Mouse (Mus musculus) liver, embryonic 16.5 days (tissue): Measurements from ENCODE around the gene Usp44. TPM values are rescaled to one million over a fixed set of nuclear protein-coding genes. Genes with fewer than 3 reads are reported as not detected.

Source experiments
- ATAC-seq: fragments of 200-750 bp; cut with Nextera tagmentation; 2 replicates; pipeline ENCODE4 v1.8.0; 2017; ENCODE audit warnings: low read depth, mild to moderate bottlenecking, moderate number of reproducible peaks, moderate library complexity
- H3K27ac ChIP-seq: fragments of 300-500 bp; sonication (generic); 2 replicates; pipeline ENCODE4 v1.5.1; 2014; ENCODE audit warnings: mild to moderate bottlenecking, low read length
- H3K27me3 ChIP-seq: fragments of 300-500 bp; sonication (generic); 2 replicates; pipeline ENCODE4 v1.6.1; 2014; ENCODE audit warnings: low read depth, low read length, mixed read lengths; ENCODE audit not compliant: control insufficient read depth, insufficient read depth
- H3K36me3 ChIP-seq: fragments of 300-500 bp; sonication (generic); 2 replicates; pipeline ENCODE4 v1.6.1; 2014; ENCODE audit warnings: mild to moderate bottlenecking; ENCODE audit not compliant: control insufficient read depth, insufficient read depth
- H3K4me1 ChIP-seq: fragments of 300-500 bp; sonication (generic); 2 replicates; pipeline ENCODE4 v1.6.1; 2014; ENCODE audit warnings: low read depth, low read length, mixed read lengths; ENCODE audit not compliant: control insufficient read depth
- H3K4me2 ChIP-seq: fragments of 300-500 bp; sonication (generic); 2 replicates; pipeline ENCODE4 v1.6.1; 2014; ENCODE audit warnings: low read depth, low read length, mixed read lengths
- H3K4me3 ChIP-seq: fragments of 300-500 bp; sonication (generic); 2 replicates; pipeline ENCODE4 v1.5.1; 2014; ENCODE audit warnings: low read depth, mild to moderate bottlenecking, low read length
- H3K9ac ChIP-seq: fragments of 300-500 bp; sonication (generic); 2 replicates; pipeline ENCODE4 v1.6.1; 2014; ENCODE audit warnings: low read depth, low read length
- H3K9me3 ChIP-seq: fragments of 300-500 bp; sonication (generic); replicated peaks from 2 replicates; pipeline ENCODE4 v1.6.1; 2016; ENCODE audit warnings: low read length; ENCODE audit not compliant: control insufficient read depth
- WGBS: fragments of 180-500 bp; shearing (Covaris S2); extraction: QIAGEN DNeasy Blood & Tissue Kit; methylation state at CpG from one replicate; pipeline ENCODE4 v1.1.7; 2014; ENCODE audit not compliant: insufficient replicate concordance; 5-methylcytosine and 5-hydroxymethylcytosine counted together
- polyA plus RNA-seq: library from polyadenylated mRNA; unstranded; fragments of >200 nt; fragmentation: Nextera tagmentation; extraction: Ambion mirVana; gene quantifications from 2 replicates; pipeline ENCODE4 v1.2.1, GENCODE M21; 2015

Usp44 gene
- polyA plus RNA-seq, 1 experiment from 2014 or later: 0.87 TPM

DNA sequence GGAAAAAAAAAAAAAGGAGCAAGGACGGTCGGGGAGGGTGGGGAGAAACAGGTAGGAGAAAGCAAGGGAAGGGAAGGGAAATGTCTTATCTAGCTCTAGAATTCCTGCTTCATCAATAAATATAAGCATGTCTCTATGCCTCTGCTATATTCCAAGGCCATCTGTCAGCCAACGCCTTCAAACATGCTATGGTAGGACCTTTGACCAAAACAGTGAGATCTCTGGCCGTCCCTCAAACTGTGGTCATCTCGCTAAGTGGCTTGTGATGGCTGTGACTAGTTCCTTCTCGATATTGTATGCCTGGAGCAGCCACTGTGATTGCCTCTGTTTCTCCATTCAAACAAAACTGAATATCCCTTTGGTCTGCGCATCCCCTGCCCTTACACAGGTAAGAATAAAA lies 19.3 kb upstream of the Usp44 start:
- no peak overlapping the region for H3K4me2 ChIP-seq
- H3K36me3 ChIP-seq: no peaks in the 10 kb centered on the region
- ATAC-seq: no peak
- H3K27ac ChIP-seq: no peak overlapping the region
- no peaks in the 10 kb centered on the region; the same call in 1 of the 2 replicates for H3K27me3 ChIP-seq
- H3K4me3 ChIP-seq: no peak overlapping the region
- no peaks in the 10 kb centered on the region for H3K4me1 ChIP-seq
- H3K9me3 ChIP-seq: no peaks in the 10 kb centered on the region
- no peak overlapping the region for H3K9ac ChIP-seq
- WGBS: 63% methylated on average over 7 of the region's 7 CpGs

DNA sequence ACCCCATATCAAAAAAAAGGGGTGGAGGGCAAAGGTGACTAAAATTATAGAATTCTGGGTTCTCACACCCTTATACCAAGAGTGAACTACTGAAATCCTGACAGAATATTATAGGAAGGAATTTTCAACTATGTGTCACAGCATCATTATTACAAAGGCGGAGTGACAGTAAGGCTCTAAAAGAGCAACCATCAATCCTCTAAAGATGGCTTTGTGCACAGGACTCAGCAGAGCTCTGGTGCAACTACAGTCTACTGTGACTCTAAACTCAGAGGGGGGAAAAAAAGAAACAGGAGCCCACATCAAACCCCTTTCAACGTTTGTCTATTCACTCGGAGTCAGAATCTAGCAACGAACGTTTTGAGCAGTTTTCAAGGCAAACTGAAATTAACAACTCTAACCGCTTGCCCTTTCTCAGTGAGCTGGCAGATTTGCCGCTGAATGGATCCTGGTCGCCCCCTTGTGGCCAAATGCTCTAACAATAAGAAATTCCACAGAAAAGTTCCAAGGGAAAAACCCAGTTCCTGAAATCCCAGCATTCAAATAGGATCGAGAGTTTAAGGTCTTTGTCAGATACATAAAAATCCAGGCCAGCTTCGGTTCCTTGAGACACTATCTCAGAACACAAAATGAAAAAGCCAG lies 18.5 kb upstream of the Usp44 start:
- WGBS: 10% methylated on average over 10 of the region's 10 CpGs
- ATAC-seq: no peak
- H3K4me1 ChIP-seq: no peaks in the 10 kb centered on the region
- no peaks in the 10 kb centered on the region for H3K9me3 ChIP-seq
- no peak overlapping the region for H3K27ac ChIP-seq
- H3K27me3 ChIP-seq: no peaks in the 10 kb centered on the region; the same call in 1 of the 2 replicates
- no peak overlapping the region for H3K9ac ChIP-seq
- H3K36me3 ChIP-seq: no peaks in the 10 kb centered on the region
- no peak overlapping the region for H3K4me3 ChIP-seq
- H3K4me2 ChIP-seq: no peak overlapping the region

DNA sequence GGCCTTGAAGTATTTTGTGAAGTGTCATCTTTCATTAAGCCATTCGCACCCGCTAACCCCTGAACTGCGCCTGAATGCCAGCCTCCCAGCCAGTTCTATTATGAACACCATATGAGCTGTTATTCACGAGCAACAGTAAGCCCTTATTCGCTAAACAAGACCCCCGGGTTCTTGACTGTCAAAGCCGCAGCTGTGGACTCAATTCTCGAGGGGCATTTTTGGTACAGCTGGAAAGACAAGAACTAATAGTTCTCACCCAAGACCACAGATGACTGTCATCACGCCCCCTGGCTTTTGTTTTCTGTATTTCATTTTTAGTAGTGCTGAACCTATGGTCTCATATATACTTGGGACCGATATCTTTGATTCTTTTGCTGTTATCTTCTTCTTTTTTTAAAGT lies 17.6 kb upstream of the Usp44 start:
- no peak for ATAC-seq
- Histone ChIP-seq H3K4me3 (no peak overlapping the region), H3K9ac (no peak overlapping the region), H3K4me2 (no peak overlapping the region), H3K4me1 (peaks cover under 1% of the 10 kb centered on the region; the same call in 1 of the 2 replicates), H3K27ac (no peak overlapping the region), H3K27me3 (no peaks in the 10 kb centered on the region; the same call in 1 of the 2 replicates), H3K36me3 (no peaks in the 10 kb centered on the region), H3K9me3 (no peaks in the 10 kb centered on the region)
- WGBS: 70% methylated on average over 10 of the region's 10 CpGs

DNA sequence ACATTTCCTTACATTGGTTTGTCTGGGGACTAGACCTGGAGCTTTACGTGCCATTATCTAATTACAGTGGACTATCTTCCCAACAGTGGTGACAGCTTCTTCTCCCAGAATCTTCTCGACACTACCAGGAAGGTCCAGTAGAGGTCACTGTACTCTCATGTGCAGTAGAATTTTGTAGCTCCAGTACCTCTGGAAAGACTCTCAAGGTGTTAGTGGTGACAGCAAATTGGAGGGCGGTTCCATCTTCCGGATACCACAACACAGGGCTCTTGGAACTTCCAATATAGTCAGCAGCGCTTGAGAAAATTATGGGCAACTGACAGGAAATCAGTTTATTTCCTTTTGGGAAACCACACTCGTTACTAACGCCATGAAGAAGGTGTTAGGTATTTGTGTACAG lies 12.7 kb upstream of the Usp44 start:
- Histone ChIP-seq H3K36me3 (no peaks in the 10 kb centered on the region), H3K4me1 (peaks cover 3% of the 10 kb centered on the region; the same call in 1 of the 2 replicates), H3K4me2 (no peak overlapping the region), H3K4me3 (no peak overlapping the region), H3K9ac (no peak overlapping the region), H3K27me3 (no peaks in the 10 kb centered on the region; the same call in 1 of the 2 replicates), H3K9me3 (no peaks in the 10 kb centered on the region), H3K27ac (no peak overlapping the region)
- 15% methylated on average over 7 of the region's 7 CpGs for WGBS
- peak; percentile 37; the same call in 1 of the 2 replicates for ATAC-seq

GRCm38 (mm10) chr10:93829898-93830831 lies 1.2 kb upstream of the Usp44 start:
- Histone ChIP-seq H3K4me2 (no peak overlapping the region), H3K9ac (no peak overlapping the region), H3K4me1 (peaks cover 28% of the 10 kb centered on the region), H3K36me3 (no peaks in the 10 kb centered on the region), H3K27me3 (peaks cover 47% of the 10 kb centered on the region), H3K4me3 (no peak overlapping the region), H3K9me3 (no peaks in the 10 kb centered on the region), H3K27ac (no peak overlapping the region)
- no peak for ATAC-seq
- WGBS: 35% methylated on average over 9 of the region's 9 CpGs

- WGBS: 5% methylated on average over 18 of the region's 18 CpGs
- ATAC-seq: no peak
- H3K4me3 ChIP-seq: peak overlapping the region; percentile 41
These were observed 597 bp downstream of the Usp44 start for GRCm38 (mm10) chr10:93831730-93832574.

DNA sequence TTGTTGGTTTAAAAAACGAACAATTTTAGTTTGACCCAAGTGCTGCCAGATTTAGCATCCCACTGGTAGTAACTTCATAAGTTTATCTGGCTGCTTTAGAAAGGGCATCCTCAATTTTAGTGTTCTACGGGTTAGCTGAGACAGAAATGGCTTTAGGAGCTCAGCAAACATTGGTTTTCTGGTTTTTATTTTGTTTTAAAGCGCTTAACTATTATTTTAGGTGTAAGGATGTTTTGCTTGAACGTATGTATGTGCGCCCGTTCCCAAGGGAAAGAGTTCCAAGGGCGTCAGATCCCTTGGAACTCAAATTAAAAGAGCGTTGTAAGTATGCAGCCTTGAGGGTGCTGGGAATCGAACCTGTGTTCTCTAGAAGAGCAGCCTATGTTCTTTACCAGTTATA lies 1.5 kb downstream of the Usp44 start:
- ATAC-seq: no peak
- peak overlapping the region; percentile 97; the same call in 1 of the 2 replicates for H3K4me2 ChIP-seq
- H3K9ac ChIP-seq: no peak overlapping the region
- H3K36me3 ChIP-seq: no peaks in the 10 kb centered on the region
- WGBS: 35% methylated on average over 9 of the region's 9 CpGs
- H3K4me3 ChIP-seq: no peak overlapping the region
- no peak overlapping the region for H3K27ac ChIP-seq
- H3K4me1 ChIP-seq: peaks cover 28% of the 10 kb centered on the region
- H3K9me3 ChIP-seq: no peaks in the 10 kb centered on the region
- peaks cover 66% of the 10 kb centered on the region for H3K27me3 ChIP-seq

More at GRCm38 (mm10) chr10:93831730-93832574, 597 bp downstream of the Usp44 start:
- no peak overlapping the region for H3K27ac ChIP-seq
- peaks cover 28% of the 10 kb centered on the region for H3K4me1 ChIP-seq
- H3K9me3 ChIP-seq: no peaks in the 10 kb centered on the region
- peaks cover 65% of the 10 kb centered on the region for H3K27me3 ChIP-seq
- no peaks in the 10 kb centered on the region for H3K36me3 ChIP-seq
- peak overlapping the region; percentile 51 for H3K4me2 ChIP-seq
- H3K9ac ChIP-seq: peak overlapping the region; percentile 10; the same call in 1 of the 2 replicates

GRCm38 (mm10) chr10:93833370-93833698 lies 2.0 kb downstream of the Usp44 start:
- H3K4me1 ChIP-seq: peaks cover 28% of the 10 kb centered on the region
- no peaks in the 10 kb centered on the region for H3K9me3 ChIP-seq
- peak overlapping the region; percentile 79 for H3K4me3 ChIP-seq
- H3K9ac ChIP-seq: peak overlapping the region; percentile 67; the same call in 1 of the 2 replicates
- peak overlapping the region; percentile 97 for H3K4me2 ChIP-seq
- 5% methylated on average over 16 of the region's 16 CpGs for WGBS
- H3K36me3 ChIP-seq: no peaks in the 10 kb centered on the region
- H3K27ac ChIP-seq: no peak overlapping the region
- peaks cover 66% of the 10 kb centered on the region for H3K27me3 ChIP-seq
- no peak for ATAC-seq
